Mouse (Mus musculus): Measurements from ENCODE around the gene Gm6465.
"Not testable (repeated sequence)": the region's sequence is repeated elsewhere in the genome, so short reads cannot be mapped to it uniquely, and the experiment has no call there.

Gene Gm6465

DNA sequence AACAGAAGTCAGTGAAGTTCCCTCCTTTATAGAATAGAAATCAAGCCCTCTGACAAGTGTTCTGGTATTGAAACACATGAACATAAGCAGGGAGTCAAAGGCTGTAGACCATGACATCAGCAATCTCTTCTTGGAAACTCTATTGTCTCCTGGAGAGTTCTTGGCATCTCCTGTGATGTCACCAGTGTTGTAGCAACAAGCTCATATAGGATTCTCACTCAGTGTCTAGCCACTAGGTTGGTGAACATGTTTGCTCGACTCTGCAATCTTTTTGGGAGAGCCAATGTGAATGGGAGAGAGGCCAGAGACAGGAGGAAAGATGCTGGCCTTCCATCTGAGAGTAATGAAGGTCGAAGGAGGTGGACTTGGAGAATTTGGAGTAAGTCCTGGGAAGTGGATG lies at the start of gene Gm6465:
Gene Gm6465, plus strand, starts transcription at position 301 of the 400 bp plus-strand sequence.
- DNase-seq: not testable (repeated sequence)

DNA sequence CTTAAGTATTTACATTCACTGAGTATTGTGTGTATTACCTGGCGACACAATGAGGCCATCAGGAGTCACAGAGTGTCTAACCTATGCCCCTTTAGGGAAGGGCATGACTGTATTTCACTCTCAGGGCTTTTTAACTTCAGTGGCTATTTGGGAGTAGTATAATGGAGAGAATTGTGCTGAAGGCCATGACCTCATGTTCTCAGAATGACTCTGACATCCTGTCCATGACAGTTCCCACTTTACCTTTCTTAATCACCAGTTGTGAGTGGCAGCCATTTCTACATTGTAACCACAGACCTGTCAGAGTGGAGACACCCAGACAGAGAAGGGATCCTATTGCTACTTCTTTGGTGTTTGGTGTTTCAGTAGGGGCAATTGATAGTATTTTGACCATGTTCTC lies 485 bp downstream of the Gm6465 start:
- not testable (repeated sequence) for DNase-seq

DNA sequence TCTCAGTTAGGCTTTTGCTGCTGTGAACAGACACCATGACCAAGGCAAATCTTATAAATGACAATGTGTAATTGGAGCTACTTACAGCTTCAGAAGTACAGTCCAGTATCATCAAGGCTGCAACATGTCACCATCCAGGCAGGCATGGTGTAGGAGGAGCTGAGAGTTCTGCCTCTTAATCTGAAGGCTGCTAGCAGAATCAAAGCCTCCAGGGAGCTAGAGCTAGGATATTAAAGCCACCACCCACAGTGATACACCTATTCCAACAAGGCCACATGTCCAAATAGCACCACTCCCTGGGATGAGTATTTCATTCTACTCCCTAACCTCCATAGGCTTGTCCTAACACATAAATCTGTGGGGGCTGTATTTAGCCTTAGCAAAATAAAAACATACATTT lies 12.6 kb downstream of the Gm6465 start:
- DNase-seq: not testable (repeated sequence)
